Mouse (Mus musculus): ENCODE measurements around the gene Shisa6. TPM values are rescaled to one million over a fixed set of nuclear protein-coding genes. Genes with fewer than 3 reads are reported as not detected.
A peak's percentile ranks its signal among the peaks of the same experiment; 100 is the strongest.

The Shisa6 gene
- total RNA-seq (2021), result under 1 TPM; 0.52 to 0.91 TPM
- long read RNA-seq, experiment 1, partial matches to known transcripts, result 0 of 1 reads
- long read RNA-seq, experiment 1, other reads (novel, unspliced or antisense), result 1 of 1 reads
- long read RNA-seq, experiment 2, result 0 reads

- peak in 1 of 2 experiments; percentile 22 for DNase-seq (ENCODE audit: low spot score in 2 of 2)
These were observed at the start of gene Shisa6 for GRCm38 (mm10) chr11:66525371-66526045. Shisa6 (minus strand) TSS chr11:66525964.

DNA sequence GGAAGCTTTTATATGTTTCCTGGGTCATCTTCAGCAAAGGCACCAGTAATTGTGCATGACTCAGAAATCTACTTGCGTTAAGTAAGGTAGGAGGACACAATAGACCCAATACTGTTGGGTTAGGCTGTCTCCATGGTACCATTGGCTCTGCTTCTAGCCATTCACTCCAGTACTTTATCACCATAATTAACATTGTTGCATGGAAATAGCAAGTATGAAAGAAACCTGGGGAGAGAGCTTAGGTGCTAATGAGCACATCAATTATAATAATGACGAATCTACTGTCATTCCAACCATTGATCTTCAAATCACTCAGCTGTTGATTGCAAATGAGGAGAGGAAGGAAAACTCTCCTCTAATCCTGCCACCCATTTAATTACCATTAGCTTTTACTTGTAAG lies 48.1 kb upstream of the Shisa6 start:
- no peak for DNase-seq (ENCODE audit: low spot score in 2 of 2)

GRCm38 (mm10) chr11:66569045-66569444 lies 43.3 kb upstream of the Shisa6 start:
- DNase-seq (ENCODE audit: low spot score in 2 of 2), result no peak

DNA sequence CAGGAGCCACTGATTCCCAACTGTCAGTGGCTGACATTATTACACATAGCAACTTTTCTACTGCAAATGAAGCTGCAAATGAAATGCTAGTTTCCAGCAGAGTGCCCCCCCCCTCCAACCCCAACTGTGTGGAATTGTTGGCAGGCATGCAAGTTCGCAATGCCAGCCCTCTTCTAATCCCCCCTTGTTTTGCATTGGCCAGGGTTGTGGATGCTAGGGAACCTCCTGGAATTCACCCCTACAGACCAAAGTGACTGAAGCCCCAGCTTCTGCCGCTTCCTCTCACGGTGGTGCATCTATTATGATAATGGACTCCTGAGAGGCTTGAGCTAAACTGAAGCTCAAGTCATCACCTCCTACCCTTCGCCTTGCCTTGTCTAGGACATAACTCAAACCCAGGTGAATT lies 42.6 kb upstream of the Shisa6 start:
- DNase-seq (ENCODE audit: low spot score in 2 of 2), result no peak

GRCm38 (mm10) chr11:66567382-66567781 lies 41.6 kb upstream of the Shisa6 start:
- no peak for DNase-seq (ENCODE audit: low spot score in 2 of 2)

DNA sequence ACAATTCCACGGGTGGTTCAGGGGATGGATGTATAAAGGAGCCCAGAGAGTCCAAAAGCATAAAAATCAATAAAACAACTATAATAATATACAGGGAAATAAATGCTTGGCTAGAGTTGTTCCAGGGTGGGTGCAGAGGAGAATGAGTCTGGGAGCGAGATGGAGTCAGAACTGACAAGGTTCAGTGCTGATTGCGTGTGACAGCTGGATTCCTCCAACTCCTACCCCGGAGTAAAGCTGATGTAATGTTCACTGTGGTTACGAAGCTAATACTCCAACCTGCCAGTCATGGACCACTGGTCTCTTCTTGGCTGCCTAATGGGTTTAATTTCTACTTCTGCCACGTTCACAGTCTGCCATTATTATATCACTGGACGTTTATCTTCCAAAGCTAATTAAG lies 36.5 kb upstream of the Shisa6 start:
- no peak for DNase-seq (ENCODE audit: low spot score in 2 of 2)

- DNase-seq (ENCODE audit: low spot score in 2 of 2), result no peak
These were observed 12.1 kb upstream of the Shisa6 start for GRCm38 (mm10) chr11:66537820-66538219.

DNA sequence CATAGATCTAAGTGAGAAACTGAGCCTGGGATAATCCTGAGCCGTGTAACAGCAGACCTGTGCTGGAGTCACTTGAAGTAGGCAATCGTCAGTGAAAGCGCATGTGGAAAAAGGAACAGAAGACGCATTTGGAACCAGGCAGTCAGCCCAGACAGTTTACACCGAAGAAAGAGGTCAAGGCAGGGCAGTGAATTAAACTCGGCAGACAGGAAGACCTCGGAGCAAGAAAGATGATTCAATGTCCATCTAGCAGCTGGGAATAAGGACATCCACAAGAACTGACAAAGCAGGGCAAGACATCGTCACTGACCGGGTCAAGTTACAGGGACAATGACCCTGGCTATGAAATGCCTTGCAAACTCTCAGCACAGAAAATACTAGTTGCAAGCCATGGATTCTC lies 10.1 kb upstream of the Shisa6 start:
- no peak for DNase-seq (ENCODE audit: low spot score in 2 of 2)

GRCm38 (mm10) chr11:66535156-66535555 lies 9.4 kb upstream of the Shisa6 start:
- no peak for DNase-seq (ENCODE audit: low spot score in 2 of 2)

DNA sequence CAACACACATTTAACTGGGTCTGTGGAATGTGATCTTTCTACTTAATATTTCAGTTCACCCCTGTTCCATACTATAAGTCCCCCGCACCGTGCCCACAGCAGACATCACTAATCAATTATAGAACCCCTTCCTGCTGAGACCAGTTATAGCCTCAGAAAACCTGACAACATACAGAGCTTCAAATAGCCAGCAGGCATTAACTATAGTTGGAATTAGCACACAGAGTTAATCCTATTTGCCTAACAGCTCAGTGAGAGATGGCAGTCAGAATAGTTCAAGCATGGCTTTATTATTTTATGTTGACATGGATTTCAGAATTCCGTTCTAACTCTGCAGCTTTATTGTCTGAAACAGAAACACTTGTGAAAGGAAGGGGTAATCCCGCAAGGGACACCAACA lies 8.5 kb upstream of the Shisa6 start:
- no peak for DNase-seq (ENCODE audit: low spot score in 2 of 2)

DNA sequence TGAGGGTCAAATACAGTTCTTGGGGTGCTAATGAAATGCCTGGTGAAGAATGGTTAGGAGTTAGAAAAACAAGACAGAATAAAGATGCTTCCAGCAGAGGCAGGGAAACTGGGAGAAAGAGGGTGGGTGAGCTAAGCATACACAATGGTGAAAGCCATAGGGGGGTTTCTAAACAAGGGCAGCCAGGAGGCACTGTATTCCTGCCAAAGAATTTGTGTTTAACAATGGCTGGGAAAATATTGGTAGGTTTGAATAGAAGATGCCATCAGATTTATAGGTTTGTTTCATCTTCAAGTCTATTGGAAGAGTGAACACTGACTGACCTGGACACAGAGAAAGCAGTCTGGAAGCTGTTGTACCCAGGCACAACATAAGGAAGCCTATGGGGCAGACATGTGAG lies 2.4 kb upstream of the Shisa6 start:
- DNase-seq (ENCODE audit: low spot score in 2 of 2), result no peak

DNA sequence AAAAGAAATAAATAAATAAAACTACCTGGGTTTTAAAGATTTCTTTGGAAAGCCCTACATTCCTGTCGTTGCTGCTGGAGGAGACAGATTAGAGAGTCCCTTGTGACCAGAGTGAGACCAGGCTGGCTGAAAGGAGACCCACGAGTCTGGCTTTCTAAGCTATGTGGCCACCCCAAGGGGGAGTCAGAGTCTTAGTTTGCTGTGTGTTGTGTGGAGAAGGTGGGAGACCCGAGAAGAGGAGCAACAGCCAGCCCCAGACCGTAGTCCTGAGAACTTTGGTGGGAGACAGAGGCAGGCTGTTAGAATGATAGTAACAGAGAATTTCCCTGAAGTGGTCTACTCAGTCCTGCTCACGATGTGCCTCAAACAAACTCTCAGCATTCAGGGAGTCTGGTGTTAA lies 1.6 kb upstream of the Shisa6 start:
- DNase-seq (ENCODE audit: low spot score in 2 of 2), result no peak

DNA sequence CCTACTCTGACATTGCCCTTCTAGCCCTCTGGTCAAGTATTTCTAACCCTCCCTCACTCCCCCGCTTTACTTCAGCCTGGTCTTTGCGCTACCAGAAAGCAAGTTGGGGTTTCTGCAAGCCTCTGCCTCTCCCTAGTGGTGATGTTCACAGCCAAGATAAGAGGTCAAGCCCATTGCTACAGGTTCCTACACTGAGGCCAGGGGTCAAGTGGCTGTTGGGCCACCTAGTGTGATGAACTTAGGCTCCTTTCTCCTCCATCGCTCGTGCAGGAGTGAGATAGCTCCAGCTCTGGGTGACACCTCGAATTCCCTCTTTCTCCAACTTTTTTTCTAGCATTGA lies 1.2 kb upstream of the Shisa6 start:
- no peak for DNase-seq (ENCODE audit: low spot score in 2 of 2)

DNA sequence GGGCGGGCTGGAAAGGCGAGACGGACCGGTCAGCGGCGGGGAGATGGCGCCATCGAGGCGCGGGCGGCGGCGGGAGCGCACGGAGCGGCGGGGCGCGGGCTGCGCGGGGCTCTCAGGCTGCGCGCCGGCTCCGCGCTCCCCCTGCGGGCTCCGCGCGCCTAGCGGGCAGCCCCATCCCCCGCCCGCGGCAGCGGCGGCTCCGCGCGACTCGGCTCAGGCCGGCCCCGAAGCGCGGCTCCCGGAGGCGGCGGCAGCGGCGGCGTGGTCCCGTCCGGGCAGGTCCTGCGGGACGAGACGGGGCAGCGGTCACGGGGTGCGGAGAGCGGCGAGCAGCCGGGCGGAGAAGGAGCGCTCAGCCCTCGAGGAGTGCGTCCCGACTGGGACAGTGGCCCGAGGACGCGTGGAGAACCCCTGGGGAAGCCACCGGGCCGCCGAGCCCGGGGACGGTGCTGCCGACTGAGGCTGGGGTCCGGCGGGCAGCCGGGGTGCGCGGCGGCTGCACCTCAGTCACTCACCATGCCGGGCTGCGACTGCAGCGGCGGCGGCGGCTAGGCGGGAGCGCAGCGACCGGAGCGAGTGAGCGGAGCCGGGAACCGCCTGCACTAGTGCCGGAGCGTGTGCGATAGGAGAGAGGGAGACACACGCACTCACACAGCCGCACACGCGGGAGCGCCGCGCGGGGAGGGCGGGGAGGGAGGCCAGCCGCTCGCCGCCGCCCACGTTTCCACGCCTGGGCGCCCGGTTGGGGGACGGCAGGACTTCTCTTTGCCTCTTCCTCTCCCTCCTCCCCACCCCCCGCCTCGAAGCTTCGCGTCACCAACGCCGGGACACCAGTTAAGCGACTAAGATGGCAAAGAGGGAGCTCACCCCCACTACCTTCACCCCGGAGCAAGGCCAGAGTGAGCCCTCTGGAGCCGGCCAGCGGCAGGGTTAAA lies 549 bp upstream of the Shisa6 start:
- DNase-seq (ENCODE audit: low spot score in 2 of 2), result peak; percentile 19 to 23

- DNase-seq (ENCODE audit: low spot score in 2 of 2), result no peak
These were observed 1.5 kb downstream of the Shisa6 start for GRCm38 (mm10) chr11:66524251-66524650.

DNA sequence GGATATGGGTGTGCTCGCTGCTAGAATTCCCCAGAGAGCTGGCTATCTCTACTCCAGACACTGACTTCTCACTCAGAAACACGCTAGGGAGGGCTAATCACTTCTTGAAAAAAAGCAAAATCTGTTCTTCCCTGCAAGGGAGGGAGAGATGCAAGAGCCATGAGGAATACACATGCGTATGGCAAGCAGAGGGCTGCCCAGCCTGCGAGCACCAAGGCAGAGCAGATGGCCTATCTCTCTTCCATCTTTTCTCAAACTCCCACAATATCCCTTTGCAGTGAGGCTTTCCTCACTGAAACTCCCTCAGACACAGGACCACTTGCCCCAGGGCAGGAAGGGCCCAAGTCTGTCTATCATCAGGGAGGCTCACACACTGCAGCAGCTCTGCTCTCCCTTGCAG lies 3.4 kb downstream of the Shisa6 start:
- no peak for DNase-seq (ENCODE audit: low spot score in 2 of 2)

DNA sequence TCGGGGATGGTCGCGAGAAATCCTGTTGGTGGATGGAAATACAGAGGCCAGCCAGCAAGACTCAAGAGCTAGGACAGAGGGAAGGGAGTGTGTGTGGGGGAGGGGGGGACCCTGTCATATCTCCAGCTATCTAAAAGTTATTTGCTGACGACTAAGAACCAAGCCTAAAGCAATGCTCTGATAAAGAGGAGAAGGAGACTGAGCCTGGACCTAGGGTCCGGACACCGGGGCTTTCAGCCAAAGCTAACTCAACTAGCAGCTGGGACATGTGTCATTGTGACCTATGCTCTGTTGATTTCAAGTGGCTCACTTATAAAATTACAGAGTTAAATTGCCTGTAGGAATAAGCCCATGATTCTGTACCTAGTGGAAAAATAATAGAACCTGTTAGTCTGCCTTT lies 6.4 kb downstream of the Shisa6 start:
- no peak for DNase-seq (ENCODE audit: low spot score in 2 of 2)

DNA sequence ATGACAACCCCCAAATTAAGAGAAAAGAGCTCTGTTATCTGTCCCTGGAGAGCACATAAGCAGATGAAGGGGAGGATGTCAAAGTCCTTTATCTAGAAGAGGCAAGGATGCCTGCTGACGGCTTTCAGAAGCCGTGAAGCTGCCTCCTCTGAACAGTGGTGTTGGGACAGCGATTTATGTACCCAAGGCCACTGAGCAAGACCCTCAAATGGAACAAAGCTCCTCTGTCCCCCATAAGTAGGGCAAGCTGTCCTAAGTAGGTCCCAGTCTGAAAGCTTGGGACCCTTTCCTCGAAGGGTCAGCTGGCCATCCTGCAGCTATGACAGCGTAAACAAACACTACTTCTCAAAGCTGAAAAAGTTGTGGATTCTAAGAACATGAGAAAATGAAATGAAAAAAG lies 11.4 kb downstream of the Shisa6 start:
- no peak for DNase-seq (ENCODE audit: low spot score in 2 of 2)

GRCm38 (mm10) chr11:66500951-66501350 lies 24.8 kb downstream of the Shisa6 start:
- DNase-seq (ENCODE audit: low spot score in 2 of 2), result no peak

GRCm38 (mm10) chr11:66498857-66499445 lies 26.8 kb downstream of the Shisa6 start:
- DNase-seq (ENCODE audit: low spot score in 2 of 2), result no peak

- DNase-seq (ENCODE audit: low spot score in 2 of 2), result no peak
These were observed 29.5 kb downstream of the Shisa6 start for GRCm38 (mm10) chr11:66496235-66496634.

GRCm38 (mm10) chr11:66494391-66494790 lies 31.4 kb downstream of the Shisa6 start:
- no peak for DNase-seq (ENCODE audit: low spot score in 2 of 2)
